Comparison of ENCODE assay signal across 11 mouse cellular contexts in the genomic region with DNA sequence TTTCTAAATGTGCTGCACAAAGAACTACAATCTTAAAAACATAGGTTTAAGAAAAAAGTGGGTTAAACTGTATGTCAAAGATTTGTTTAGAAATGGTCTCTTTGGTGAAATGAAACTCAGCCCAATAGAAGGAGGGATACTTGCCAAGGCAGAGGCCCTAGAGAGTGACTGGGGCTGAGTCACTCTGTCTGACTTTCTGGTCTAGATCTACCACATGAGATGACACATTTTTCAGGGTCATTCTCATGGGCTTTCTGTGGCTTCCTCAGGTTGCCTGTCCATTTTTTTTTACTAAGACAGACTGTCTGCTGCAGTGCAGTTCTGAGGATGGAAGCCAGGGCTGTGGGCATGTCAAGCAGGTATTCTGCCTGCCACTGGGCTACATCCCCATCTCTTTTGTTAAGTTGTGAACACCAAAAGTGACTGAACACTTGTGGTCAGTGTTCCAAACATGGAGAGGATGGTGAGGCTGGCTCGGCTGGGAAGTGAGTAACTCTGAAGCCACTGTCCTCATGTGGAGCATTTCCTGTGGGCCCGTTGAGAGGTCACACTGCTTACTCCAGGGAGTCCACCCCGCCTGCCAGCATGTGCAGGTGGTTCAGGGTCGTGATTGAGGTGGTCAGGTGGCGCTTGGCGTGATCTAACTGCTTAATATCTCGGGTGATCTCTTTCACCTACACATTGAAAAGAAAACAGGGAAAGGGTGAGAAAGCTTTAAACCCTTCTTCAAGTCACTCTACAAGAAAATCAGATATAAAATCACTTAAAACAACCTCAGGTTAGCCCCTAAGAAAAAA. TPM values are rescaled to one million over a fixed set of nuclear protein-coding genes. Genes with fewer than 3 reads are reported as not detected.
DNase-seq lines count a peak whose midpoint lies in the region.
"Had no signal": no experiment of that assay in that cellular context is flagged by ENCODE, and none has a peak within 500 bp of the region (broad histone marks: within the 10 kb centered on the region; RNA-seq: fewer than 3 reads in every experiment).

No protein-coding gene starts in this region.

- DNase-seq in 3134 (ENCODE audit: extremely low read depth, insufficient read length, low spot score) (peak; percentile 70), 3T3-L1 (ENCODE audit: low read depth, low spot score) (peak; percentile 94), NIH3T3 (ENCODE audit: low read depth) (peak; percentile 80)
- DNase-seq in adrenal gland, postnatal 36 days, result peak; percentile 60 to 69
- DNase-seq in thymus, postnatal 10 days (ENCODE audit: low spot score in 2 of 2), result no peak
- DNase-seq in spleen, postnatal 14 days (ENCODE audit: low spot score in 2 of 2), result no peak
- no peak for DNase-seq in retina, embryonic 14.5 days (ENCODE audit: low spot score)
- DNase-seq: cerebellum, adult 18-20 months; gastrocnemius, postnatal 14 days; kidney, postnatal 4 days; thymus, postnatal 25 days had no signal

RNA-seq across cellular contexts. Expression of a gene that starts 43.6 kb away (rescaled TPM):
- total RNA-seq in adrenal gland, postnatal 36 days (2021), result 10 to 100 TPM; 49.2 to 54.2 TPM

RNA-seq across cellular contexts. Expression of a gene that starts 43.6 kb away (rescaled TPM):
- total RNA-seq in adrenal gland, postnatal 36 days (2021), result 1 to 10 TPM; 4.8 to 4.9 TPM

Comparison
In these comparisons a context has a peak if more than half of its experiments do, and no peak if none do; other contexts are left out.
1. DNase-seq: peak in 3134 (single experiment), 3T3-L1 (single experiment), NIH3T3 (single experiment) and adrenal gland, postnatal 36 days (2 of 2); none in thymus, postnatal 10 days (0 of 2), spleen, postnatal 14 days (0 of 2) and retina, embryonic 14.5 days (single experiment).